Mouse (Mus musculus): Measurements from ENCODE around the gene Kif15. TPM values are rescaled to one million over a fixed set of nuclear protein-coding genes. Genes with fewer than 3 reads are reported as not detected.

Gene Kif15
- polyA plus RNA-seq, 1 experiment, result 1.6 TPM

DNA sequence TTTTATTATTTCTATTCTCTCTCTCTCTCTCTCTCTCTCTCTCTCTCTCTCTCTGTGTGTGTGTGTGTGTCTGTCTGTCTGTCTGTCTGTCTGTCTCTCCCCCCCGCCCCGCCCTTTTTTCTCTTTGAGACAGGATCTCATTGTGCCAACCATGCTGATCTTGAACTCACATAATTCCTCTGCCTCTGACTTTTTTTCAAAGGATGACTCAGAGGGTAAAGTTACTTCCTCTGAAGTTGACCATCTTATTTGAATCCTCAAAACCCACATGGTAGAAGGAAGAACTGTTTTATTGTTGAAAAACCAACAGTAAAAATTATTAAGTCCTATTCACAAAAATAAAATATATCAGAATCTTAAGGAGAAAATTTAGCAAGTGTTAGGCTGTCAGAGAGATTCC, 53.9 kb downstream of the Kif15 start:
- Histone ChIP-seq H3K4me1 (ENCODE audit: control insufficient read depth) (no peaks in the 10 kb centered on the region), H3K4me3 (replicated peaks) (no peak overlapping the region), H3K27me3 (ENCODE audit: control insufficient read depth) (no peaks in the 10 kb centered on the region), H3K36me3 (ENCODE audit: control insufficient read depth) (peaks cover 100% of the 10 kb centered on the region), H3K9me3 (ENCODE audit: control insufficient read depth, low read length) (no peaks in the 10 kb centered on the region)
- TF ChIP-seq GATA1 (IDR thresholded peaks at IDR 0.05; ENCODE audit: low read length), result no peak
- no peak for TF ChIP-seq TAL1 (IDR thresholded peaks at IDR 0.05; ENCODE audit: low read length)

- H3K27me3 ChIP-seq (ENCODE audit: control insufficient read depth), result no peaks in the 10 kb centered on the region
- H3K36me3 ChIP-seq (ENCODE audit: control insufficient read depth), result peaks cover 100% of the 10 kb centered on the region
Measured at GRCm38 (mm10) chr9:123006071-123006470, 55.2 kb downstream of the Kif15 start.

DNA sequence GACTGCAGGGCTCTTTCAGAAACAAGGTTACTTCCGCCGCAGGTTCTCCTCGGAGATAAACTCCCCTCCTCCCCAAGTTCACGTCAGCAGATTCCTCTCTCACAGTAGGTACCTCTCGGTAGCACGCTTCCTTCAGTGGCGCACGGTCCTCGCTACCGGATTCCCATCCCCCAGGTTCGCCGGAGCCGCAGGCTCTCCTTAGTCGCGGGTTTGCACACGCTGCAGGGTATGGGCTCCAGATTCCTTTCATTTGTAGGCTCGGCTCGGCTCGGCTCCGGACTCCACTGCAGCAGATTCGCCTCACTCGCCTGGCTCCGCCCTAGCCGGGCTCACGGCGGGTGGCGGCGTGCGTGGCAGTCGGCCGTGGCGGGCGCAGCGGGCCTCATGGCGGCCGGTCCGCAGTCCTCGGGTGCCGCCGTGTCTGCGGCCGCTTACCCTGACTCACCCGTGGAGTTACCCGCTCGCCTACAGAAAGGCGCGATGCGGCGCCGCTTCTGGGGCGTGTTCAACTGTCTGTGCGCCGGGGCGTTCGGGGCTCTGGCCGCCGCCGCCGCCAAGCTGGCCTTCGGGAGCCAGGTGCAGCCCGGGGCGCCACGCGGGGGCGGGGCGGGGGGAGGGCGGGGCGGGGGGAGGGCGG, 70.3 kb downstream of the Kif15 start, which contains the start of gene Tmem42:
Gene Tmem42 (plus strand): TSS at position 332 of the 637 bp plus-strand sequence.
- TF ChIP-seq TAL1 (IDR thresholded peaks at IDR 0.05; ENCODE audit: low read length), result no peak

More at GRCm38 (mm10) chr9:123006071-123006470, 55.2 kb downstream of the Kif15 start:
- no peaks in the 10 kb centered on the region for H3K9me3 ChIP-seq (ENCODE audit: control insufficient read depth, low read length)
- H3K4me3 ChIP-seq (replicated peaks), result no peak overlapping the region
- TF ChIP-seq GATA1 (IDR thresholded peaks at IDR 0.05; ENCODE audit: low read length) (no peak), TAL1 (IDR thresholded peaks at IDR 0.05; ENCODE audit: low read length) (no peak)
- H3K4me1 ChIP-seq (ENCODE audit: control insufficient read depth), result no peaks in the 10 kb centered on the region

GRCm38 (mm10) chr9:123021636-123022379, 71.0 kb downstream of the Kif15 start:
- Histone ChIP-seq H3K9me3 (ENCODE audit: control insufficient read depth, low read length) (no peaks in the 10 kb centered on the region), H3K36me3 (ENCODE audit: control insufficient read depth) (peaks cover 26% of the 10 kb centered on the region), H3K4me3 (replicated peaks) (peak overlapping the region; percentile 75), H3K4me1 (ENCODE audit: control insufficient read depth) (peaks cover 23% of the 10 kb centered on the region), H3K27me3 (ENCODE audit: control insufficient read depth) (no peaks in the 10 kb centered on the region)
- TF ChIP-seq GATA1 (IDR thresholded peaks at IDR 0.05; ENCODE audit: low read length), result no peak
- TF ChIP-seq TAL1 (IDR thresholded peaks at IDR 0.05; ENCODE audit: low read length), result no peak

More for the DNA sequence above, 70.3 kb downstream of the Kif15 start, which contains the start of gene Tmem42:
- Histone ChIP-seq H3K9me3 (ENCODE audit: control insufficient read depth, low read length) (no peaks in the 10 kb centered on the region), H3K4me1 (ENCODE audit: control insufficient read depth) (peaks cover 23% of the 10 kb centered on the region), H3K4me3 (replicated peaks) (peak within 1 kb of the TSS; percentile 75), H3K36me3 (ENCODE audit: control insufficient read depth) (peaks cover 33% of the 10 kb centered on the region), H3K27me3 (ENCODE audit: control insufficient read depth) (no peaks in the 10 kb centered on the region)

- no peak overlapping the region for H3K4me3 ChIP-seq (replicated peaks)
- no peaks in the 10 kb centered on the region for H3K9me3 ChIP-seq (ENCODE audit: control insufficient read depth, low read length)
- no peaks in the 10 kb centered on the region for H3K27me3 ChIP-seq (ENCODE audit: control insufficient read depth)
- peaks cover 4% of the 10 kb centered on the region for H3K36me3 ChIP-seq (ENCODE audit: control insufficient read depth)
- H3K4me1 ChIP-seq (ENCODE audit: control insufficient read depth), result peaks cover 22% of the 10 kb centered on the region
- TF ChIP-seq TAL1 (IDR thresholded peaks at IDR 0.05; ENCODE audit: low read length) (no peak), GATA1 (IDR thresholded peaks at IDR 0.05; ENCODE audit: low read length) (no peak)
Measured at GRCm38 (mm10) chr9:123024201-123024600, 73.4 kb downstream of the Kif15 start.

DNA sequence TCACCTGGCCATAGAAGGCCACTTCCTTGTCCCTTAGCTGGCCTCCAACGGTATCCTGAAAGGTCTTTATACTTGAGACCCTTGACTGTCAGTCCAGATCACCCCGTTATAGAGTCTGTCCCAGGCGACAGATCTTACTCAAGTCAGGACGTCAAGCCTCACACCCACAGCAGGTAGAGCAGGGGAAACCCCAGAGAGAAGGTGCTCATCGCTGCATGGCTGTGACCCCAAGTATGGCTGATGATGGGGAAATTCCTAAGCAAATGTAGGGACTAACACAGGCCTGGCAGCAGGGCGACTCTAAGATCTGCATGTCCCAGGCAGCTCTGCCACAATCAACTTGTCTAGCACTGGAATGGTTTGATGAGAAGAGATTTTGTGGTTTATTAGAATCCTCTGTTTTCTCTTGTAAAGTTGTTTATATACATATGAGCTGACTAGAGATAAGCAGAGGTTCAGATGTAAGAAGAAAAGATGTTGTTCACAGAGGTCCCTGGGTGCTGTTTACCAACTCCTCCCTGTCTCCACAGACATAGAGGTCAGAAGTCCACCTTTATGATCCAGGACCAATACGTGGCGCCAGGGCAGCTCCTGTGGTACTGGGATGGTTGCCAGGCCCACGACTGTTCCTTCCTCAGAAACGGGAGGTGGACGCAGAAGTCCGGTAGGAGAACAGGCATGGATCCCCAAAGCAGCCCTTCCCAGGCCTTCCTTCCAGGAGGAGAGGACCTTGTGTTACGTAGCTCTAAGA, 80.8 kb downstream of the Kif15 start:
- no peaks in the 10 kb centered on the region for H3K4me1 ChIP-seq (ENCODE audit: control insufficient read depth)
- no peaks in the 10 kb centered on the region for H3K36me3 ChIP-seq (ENCODE audit: control insufficient read depth)
- H3K4me3 ChIP-seq (replicated peaks), result no peak overlapping the region
- no peak for TF ChIP-seq GATA1 (IDR thresholded peaks at IDR 0.05; ENCODE audit: low read length)
- no peaks in the 10 kb centered on the region for H3K9me3 ChIP-seq (ENCODE audit: control insufficient read depth, low read length)
- H3K27me3 ChIP-seq (ENCODE audit: control insufficient read depth), result no peaks in the 10 kb centered on the region; the same call in 1 of the 2 replicates

DNA sequence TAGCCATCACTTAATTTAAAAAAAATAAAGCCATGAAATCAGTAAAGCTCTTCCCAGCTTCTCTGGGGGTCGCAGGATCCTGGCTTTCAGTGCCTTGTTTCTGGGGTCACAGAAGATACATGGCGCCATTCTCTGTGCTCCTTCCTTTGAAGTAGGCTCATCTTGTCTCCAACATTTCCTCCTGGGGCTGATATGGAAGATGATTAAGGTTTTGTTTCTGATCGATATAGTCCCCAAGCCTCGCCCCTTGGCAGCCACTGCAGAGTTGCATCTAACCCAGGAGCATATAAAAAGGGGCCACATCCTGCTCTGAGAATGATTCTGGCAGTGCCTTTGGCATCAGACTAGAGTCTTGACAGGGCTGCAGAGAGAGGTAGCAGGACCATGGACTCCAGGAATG, 83.6 kb downstream of the Kif15 start, which contains the start of gene Tgm4:
Gene Tgm4 (plus strand): TSS at position 301 of the 400 bp plus-strand sequence.
- Histone ChIP-seq H3K4me1 (ENCODE audit: control insufficient read depth) (no peaks in the 10 kb centered on the region), H3K27me3 (ENCODE audit: control insufficient read depth) (no peaks in the 10 kb centered on the region; the same call in 1 of the 2 replicates), H3K36me3 (ENCODE audit: control insufficient read depth) (no peaks in the 10 kb centered on the region), H3K4me3 (replicated peaks) (no peak within 1 kb of the TSS), H3K9me3 (ENCODE audit: control insufficient read depth, low read length) (no peaks in the 10 kb centered on the region)
- TF ChIP-seq GATA1 (IDR thresholded peaks at IDR 0.05; ENCODE audit: low read length) (no peak), TAL1 (IDR thresholded peaks at IDR 0.05; ENCODE audit: low read length) (no peak)

GRCm38 (mm10) chr9:123047665-123048064, 96.8 kb downstream of the Kif15 start:
- H3K36me3 ChIP-seq (ENCODE audit: control insufficient read depth), result no peaks in the 10 kb centered on the region
- H3K9me3 ChIP-seq (ENCODE audit: control insufficient read depth, low read length), result no peaks in the 10 kb centered on the region; the same call in 1 of the 2 replicates
- no peaks in the 10 kb centered on the region for H3K4me1 ChIP-seq (ENCODE audit: control insufficient read depth)
- H3K4me3 ChIP-seq (replicated peaks), result no peak overlapping the region
- TF ChIP-seq TAL1 (IDR thresholded peaks at IDR 0.05; ENCODE audit: low read length) (no peak), GATA1 (IDR thresholded peaks at IDR 0.05; ENCODE audit: low read length) (no peak)
- no peaks in the 10 kb centered on the region for H3K27me3 ChIP-seq (ENCODE audit: control insufficient read depth)
